Mouse (Mus musculus) intestine, embryonic 14.5 days (tissue): ENCODE data around the gene Rtl5. TPM values are rescaled to one million over a fixed set of nuclear protein-coding genes. Genes with fewer than 3 reads are reported as not detected.
"Not testable (repeated sequence)": the region's sequence is repeated elsewhere in the genome, so short reads cannot be mapped to it uniquely, and the experiment has no call there.

ENCODE experiments used
- ATAC-seq: fragments of 200-750 bp; cut with Nextera tagmentation; replicated peaks from 2 replicates; pipeline ENCODE4 v1.8.0; 2017; ENCODE audit warnings: low read depth, moderate number of reproducible peaks, moderate TSS enrichment, moderate library complexity; ENCODE audit not compliant: low FRiP score, low TSS enrichment
- DNase-seq: peaks from one replicate; pipeline ENCODE4 v3.0.0-alpha.2; 2018; ENCODE audit warnings: low spot score
- H3K27ac ChIP-seq: fragments of 300-500 bp; sonication (generic); 2 replicates; pipeline ENCODE4 v1.5.1; 2014; ENCODE audit warnings: low read depth, mild to moderate bottlenecking, control low read depth
- H3K27me3 ChIP-seq: fragments of 300-500 bp; sonication (generic); replicated peaks from 2 replicates; pipeline ENCODE4 v1.6.1; 2014; ENCODE audit warnings: low read length, control low read depth; ENCODE audit not compliant: control insufficient read depth, insufficient read depth
- H3K36me3 ChIP-seq: fragments of 300-500 bp; sonication (generic); 2 replicates; pipeline ENCODE4 v1.6.1; 2014; ENCODE audit warnings: low read length, control low read depth; ENCODE audit not compliant: control insufficient read depth, insufficient read depth
- H3K4me1 ChIP-seq: fragments of 300-500 bp; sonication (generic); replicated peaks from 2 replicates; pipeline ENCODE4 v1.6.1; 2014; ENCODE audit warnings: low read length, control low read depth, mixed read lengths; ENCODE audit not compliant: control insufficient read depth, insufficient read depth
- H3K4me2 ChIP-seq: fragments of 300-500 bp; sonication (generic); 2 replicates; pipeline ENCODE4 v1.6.1; 2014; ENCODE audit warnings: low read length
- H3K4me3 ChIP-seq: fragments of 300-500 bp; sonication (generic); 2 replicates; pipeline ENCODE4 v1.5.1; 2014; ENCODE audit warnings: low read depth, low read length, control low read depth, mixed read lengths
- H3K9ac ChIP-seq: fragments of 300-500 bp; sonication (generic); 2 replicates; pipeline ENCODE4 v1.6.1; 2014; ENCODE audit warnings: mild to moderate bottlenecking, low read length
- H3K9me3 ChIP-seq: fragments of 300-500 bp; sonication (generic); 2 replicates; pipeline ENCODE4 v1.6.1; 2016; ENCODE audit warnings: low read length, control low read depth; ENCODE audit not compliant: control insufficient read depth
- WGBS: fragments of 180-500 bp; shearing (Covaris S2); extraction: QIAGEN DNeasy Blood & Tissue Kit; methylation state at CpG from one replicate; pipeline ENCODE4 v1.1.7; 2014; 5-methylcytosine and 5-hydroxymethylcytosine counted together
- polyA plus RNA-seq: library from polyadenylated mRNA; unstranded; fragments of >200 nt; fragmentation: Nextera tagmentation; extraction: Ambion mirVana; gene quantifications from 2 replicates; pipeline ENCODE4 v1.2.1, GENCODE M21; 2014

The Rtl5 gene
- polyA plus RNA-seq, result 1.9 and 2.2 TPM in 2 replicates

- Histone ChIP-seq H3K9me3 (no peaks in the 10 kb centered on the region), H3K4me2 (peak within 1 kb of the TSS; percentile 58), H3K27me3 (0 out of 2 replicates have a peak, but pooled peaks cover 7% of the 10 kb centered on the region), H3K4me1 (no peaks in the 10 kb centered on the region), H3K27ac (peak within 1 kb of the TSS; percentile 43), H3K4me3 (peak within 1 kb of the TSS; percentile 43), H3K36me3 (no peaks in the 10 kb centered on the region), H3K9ac (peak within 1 kb of the TSS; percentile 44)
- ATAC-seq (peak; percentile 89), DNase-seq (peak; percentile 76)
- WGBS, result 14% methylated on average over 50 of the region's 61 CpGs
Observed at GRCm38 (mm10) chrX:102070591-102071471, at the start of gene Rtl5. TSS of gene Rtl5 (minus strand) at chrX:102071304.

- Histone ChIP-seq H3K9ac (peak within 1 kb of the TSS; percentile 59), H3K36me3 (peaks cover 8% of the 10 kb centered on the region; the same call in 1 of the 2 replicates), H3K4me2 (peak within 1 kb of the TSS; percentile 55), H3K9me3 (no peaks in the 10 kb centered on the region), H3K27ac (no peak within 1 kb of the TSS), H3K4me3 (peak within 1 kb of the TSS; percentile 54), H3K4me1 (no peaks in the 10 kb centered on the region), H3K27me3 (no peaks in the 10 kb centered on the region)
- ATAC-seq (peak; percentile 99), DNase-seq (peak; percentile 88)
- 10% methylated on average over 30 of the region's 30 CpGs for WGBS
Observed at GRCm38 (mm10) chrX:102119042-102119864, 48.1 kb upstream of the Rtl5 start, which contains the start of gene Pin4. TSS of gene Pin4 (plus strand) at chrX:102119447.

- Histone ChIP-seq H3K4me3 (no peak overlapping the region), H3K27me3 (no peaks in the 10 kb centered on the region), H3K9me3 (no peaks in the 10 kb centered on the region), H3K4me2 (no peak overlapping the region), H3K9ac (no peak overlapping the region), H3K36me3 (no peaks in the 10 kb centered on the region), H3K4me1 (no peaks in the 10 kb centered on the region), H3K27ac (no peak overlapping the region)
- ATAC-seq, result no peak
- no peak for DNase-seq
- 39% methylated on average over 4 of the region's 4 CpGs for WGBS
Observed at GRCm38 (mm10) chrX:102115676-102116075, 44.6 kb upstream of the Rtl5 start.

- H3K9me3 ChIP-seq, H3K27me3 ChIP-seq, H3K4me2 ChIP-seq, H3K9ac ChIP-seq, H3K36me3 ChIP-seq, H3K4me3 ChIP-seq, DNase-seq, H3K27ac ChIP-seq, ATAC-seq, H3K4me1 ChIP-seq: not testable (repeated sequence)
- WGBS, result 64% methylated on average over 5 of the region's 5 CpGs
Observed at GRCm38 (mm10) chrX:102109349-102109748, 38.2 kb upstream of the Rtl5 start.

GRCm38 (mm10) chrX:102103830-102104229, 32.7 kb upstream of the Rtl5 start:
- WGBS, result 61% methylated on average over 2 of the region's 2 CpGs
- not testable (repeated sequence) for H3K9me3 ChIP-seq, H3K27ac ChIP-seq, H3K9ac ChIP-seq, ATAC-seq, DNase-seq, H3K4me3 ChIP-seq, H3K36me3 ChIP-seq, H3K4me2 ChIP-seq, H3K4me1 ChIP-seq, H3K27me3 ChIP-seq

- no peaks in the 10 kb centered on the region for H3K4me1 ChIP-seq
- no peak for ATAC-seq
- 62% methylated on average over 7 of the region's 7 CpGs for WGBS
Observed at GRCm38 (mm10) chrX:102101886-102102285, 30.8 kb upstream of the Rtl5 start.

GRCm38 (mm10) chrX:102094381-102094904, 23.3 kb upstream of the Rtl5 start:
- H3K27me3 ChIP-seq, result no peaks in the 10 kb centered on the region
- no peaks in the 10 kb centered on the region for H3K9me3 ChIP-seq
- 75% methylated on average over 7 of the region's 7 CpGs for WGBS
- no peak for DNase-seq
- H3K4me1 ChIP-seq, result no peaks in the 10 kb centered on the region
- no peak for ATAC-seq
- no peak overlapping the region for H3K4me2 ChIP-seq
- no peak overlapping the region for H3K4me3 ChIP-seq
- H3K36me3 ChIP-seq, result no peaks in the 10 kb centered on the region
- no peak overlapping the region for H3K9ac ChIP-seq
- H3K27ac ChIP-seq, result no peak overlapping the region

More at GRCm38 (mm10) chrX:102101886-102102285, 30.8 kb upstream of the Rtl5 start:
- Histone ChIP-seq H3K27ac (no peak overlapping the region), H3K27me3 (no peaks in the 10 kb centered on the region), H3K4me3 (no peak overlapping the region), H3K4me2 (no peak overlapping the region), H3K36me3 (no peaks in the 10 kb centered on the region), H3K9ac (no peak overlapping the region), H3K9me3 (no peaks in the 10 kb centered on the region)
- no peak for DNase-seq

- Histone ChIP-seq H3K4me3 (no peak overlapping the region), H3K36me3 (no peaks in the 10 kb centered on the region), H3K27ac (no peak overlapping the region), H3K9me3 (no peaks in the 10 kb centered on the region), H3K4me2 (no peak overlapping the region), H3K27me3 (no peaks in the 10 kb centered on the region), H3K9ac (no peak overlapping the region), H3K4me1 (no peaks in the 10 kb centered on the region)
- 74% methylated on average over 3 of the region's 3 CpGs for WGBS
- DNase-seq, result no peak
- ATAC-seq, result no peak
Observed at GRCm38 (mm10) chrX:102090605-102091004, 19.5 kb upstream of the Rtl5 start.
